Mouse (Mus musculus) olfactory bulb, adult 2 months (tissue): ENCODE measurements around the gene Gm49380. TPM values are rescaled to one million over a fixed set of nuclear protein-coding genes. Genes with fewer than 3 reads are reported as not detected.
"Not testable (repeated sequence)": the region's sequence is repeated elsewhere in the genome, so short reads cannot be mapped to it uniquely, and the experiment has no call there.

Experiments
- H3K27ac ChIP-seq: fragments of 200-500 bp; 2 replicates; pipeline ENCODE4 v1.5.1; 2012; ENCODE audit warnings: low read depth, low read length; ENCODE audit not compliant: insufficient read depth
- H3K4me1 ChIP-seq: fragments of 200-500 bp; 2 replicates; pipeline ENCODE4 v1.6.1; 2012; ENCODE audit warnings: low read length; ENCODE audit not compliant: control insufficient read depth, insufficient read depth
- H3K4me3 ChIP-seq: fragments of 200-500 bp; 2 replicates; pipeline ENCODE4 v1.5.1; 2012; ENCODE audit warnings: mild to moderate bottlenecking, low read depth, low read length, moderate library complexity; ENCODE audit not compliant: insufficient read depth
- CTCF ChIP-seq: fragments of 200-500 bp; IDR thresholded peaks from 2 replicates; pipeline ENCODE4 v1.5.1; 2012; ENCODE audit warnings: low read depth, mild to moderate bottlenecking, low read length, moderate library complexity; ENCODE audit not compliant: insufficient read depth
- POLR2A ChIP-seq: fragments of 200-500 bp; IDR thresholded peaks from 2 replicates; pipeline ENCODE4 v1.6.1; 2012; ENCODE audit warnings: mild to moderate bottlenecking, low read depth, low read length, moderate library complexity; ENCODE audit not compliant: insufficient read depth
- WGBS: fragments of 180-500 bp; shearing (Covaris S2); methylation state at CpG from one replicate; pipeline ENCODE4 v1.1.7; 2018; 5-methylcytosine and 5-hydroxymethylcytosine counted together
- polyA plus RNA-seq: library from polyadenylated mRNA; stranded (reverse); fragments of >200 nt; gene quantifications from 2 replicates; pipeline ENCODE4 v1.2.4, GENCODE M21; 2012; ENCODE audit warnings: low replicate concordance; ENCODE audit not compliant: missing spikeins, insufficient read depth, insufficient read length

The Gm49380 gene
- polyA plus RNA-seq, 1 experiment: not detected

- Histone ChIP-seq H3K4me3 (no peak overlapping the region), H3K27ac (no peak overlapping the region), H3K4me1 (peaks cover 16% of the 10 kb centered on the region; the same call in 1 of the 2 replicates)
- TF ChIP-seq POLR2A (no peak), CTCF (no peak)
- WGBS: 88% methylated on average over 2 of the region's 2 CpGs
These were observed 1.2 kb upstream of the Gm49380 start for GRCm38 (mm10) chr9:44114453-44114852.

- not testable (repeated sequence) for H3K27ac ChIP-seq, H3K4me3 ChIP-seq
- 54% methylated on average over 10 of the region's 12 CpGs for WGBS
- peaks cover 40% of the 10 kb centered on the region for H3K4me1 ChIP-seq
These were observed 1.4 kb downstream of the Gm49380 start for GRCm38 (mm10) chr9:44111909-44112308.

GRCm38 (mm10) chr9:44109360-44110095 is 3.8 kb downstream of the Gm49380 start:
- H3K27ac ChIP-seq: no peak overlapping the region
- peaks cover 52% of the 10 kb centered on the region for H3K4me1 ChIP-seq
- 21% methylated on average over 9 of the region's 9 CpGs for WGBS
- no peak overlapping the region for H3K4me3 ChIP-seq
- TF ChIP-seq POLR2A (no peak), CTCF (peak; percentile 35; the same call in 1 of the 2 replicates)

GRCm38 (mm10) chr9:44108269-44109055 is 4.8 kb downstream of the Gm49380 start:
- no peak overlapping the region for H3K4me3 ChIP-seq
- H3K27ac ChIP-seq: no peak overlapping the region
- WGBS: 69% methylated on average over 31 of the region's 31 CpGs
- H3K4me1 ChIP-seq: peaks cover 52% of the 10 kb centered on the region
- no peak for TF ChIP-seq POLR2A
- TF ChIP-seq CTCF: no peak

- TF ChIP-seq CTCF: peak; percentile 58
- no peak for TF ChIP-seq POLR2A
- Histone ChIP-seq H3K4me1 (peaks cover 51% of the 10 kb centered on the region), H3K4me3 (peak overlapping the region; percentile 16), H3K27ac (peak overlapping the region; percentile 49)
- WGBS: 28% methylated on average over 25 of the region's 25 CpGs
These were observed 5.6 kb downstream of the Gm49380 start for GRCm38 (mm10) chr9:44107557-44108179.

GRCm38 (mm10) chr9:44107110-44107509 is 6.2 kb downstream of the Gm49380 start, which contains the start of gene C1qtnf5:
Gene C1qtnf5 (plus strand): TSS chr9:44107245.
- H3K4me3 ChIP-seq: peak within 1 kb of the TSS; percentile 16
- 20% methylated on average over 8 of the region's 8 CpGs for WGBS
- peak within 1 kb of the TSS; percentile 49 for H3K27ac ChIP-seq
- peaks cover 45% of the 10 kb centered on the region for H3K4me1 ChIP-seq
- TF ChIP-seq CTCF: no peak
- TF ChIP-seq POLR2A: peak; percentile 16; the same call in 1 of the 2 replicates

GRCm38 (mm10) chr9:44106596-44106995 is 6.7 kb downstream of the Gm49380 start:
- TF ChIP-seq POLR2A (no peak), CTCF (no peak)
- WGBS: 63% methylated on average over 4 of the region's 4 CpGs
- H3K27ac ChIP-seq: 0 out of 2 replicates have a peak overlapping the region, but pooled peaks have one; percentile 35
- H3K4me1 ChIP-seq: peaks cover 41% of the 10 kb centered on the region
- H3K4me3 ChIP-seq: no peak overlapping the region

GRCm38 (mm10) chr9:44106182-44106581 is 7.1 kb downstream of the Gm49380 start:
- WGBS: 53% methylated on average over 7 of the region's 7 CpGs
- Histone ChIP-seq H3K4me1 (peaks cover 41% of the 10 kb centered on the region), H3K4me3 (no peak overlapping the region), H3K27ac (no peak overlapping the region)
- TF ChIP-seq POLR2A (no peak), CTCF (no peak)

- no peak overlapping the region for H3K4me3 ChIP-seq
- H3K4me1 ChIP-seq: peaks cover 41% of the 10 kb centered on the region
- TF ChIP-seq CTCF (no peak), POLR2A (no peak)
- H3K27ac ChIP-seq: no peak overlapping the region
- 80% methylated on average over 10 of the region's 10 CpGs for WGBS
These were observed 7.5 kb downstream of the Gm49380 start for GRCm38 (mm10) chr9:44105781-44106180.
